Mouse (Mus musculus) limb, embryonic 11.5 days (tissue): ENCODE data around the gene Setx. TPM values are rescaled to one million over a fixed set of nuclear protein-coding genes. Genes with fewer than 3 reads are reported as not detected.
A peak's percentile ranks its signal among the peaks of the same experiment; 100 is the strongest.
"Not testable (repeated sequence)": the region's sequence is repeated elsewhere in the genome, so short reads cannot be mapped to it uniquely, and the experiment has no call there.

Source experiments
- ATAC-seq: fragments of 200-750 bp; cut with Nextera tagmentation; 2 replicates; pipeline ENCODE4 v1.8.0; 2017; ENCODE audit warnings: low read depth; ENCODE audit not compliant: insufficient number of reproducible peaks, low FRiP score, low TSS enrichment
- DNase-seq: peaks from one replicate; pipeline ENCODE4 v3.0.0-alpha.2; 2015; ENCODE audit warnings: low spot score
- H3K27ac ChIP-seq: fragments of 300-500 bp; sonication (generic); replicated peaks from 2 replicates; pipeline ENCODE4 v1.5.1; 2014; ENCODE audit warnings: low read depth, mild to moderate bottlenecking, low read length
- H3K27me3 ChIP-seq: fragments of 300-500 bp; sonication (generic); 2 replicates; pipeline ENCODE4 v1.6.1; 2014; ENCODE audit warnings: mild to moderate bottlenecking, low read length, mixed read lengths; ENCODE audit not compliant: control insufficient read depth, insufficient read depth
- H3K36me3 ChIP-seq: fragments of 300-500 bp; sonication (generic); 2 replicates; pipeline ENCODE4 v1.6.1; 2014; ENCODE audit warnings: mild to moderate bottlenecking, low read length, moderate library complexity, mixed read lengths; ENCODE audit not compliant: control insufficient read depth, insufficient read depth
- H3K4me1 ChIP-seq: fragments of 300-500 bp; sonication (generic); 2 replicates; pipeline ENCODE4 v1.6.1; 2014; ENCODE audit warnings: low read length, mixed read lengths; ENCODE audit not compliant: control insufficient read depth, insufficient read depth
- H3K4me2 ChIP-seq: fragments of 300-500 bp; sonication (generic); 2 replicates; pipeline ENCODE4 v1.6.1; 2014; ENCODE audit warnings: low read depth, mild to moderate bottlenecking, moderate library complexity; ENCODE audit not compliant: severe bottlenecking
- H3K4me3 ChIP-seq: fragments of 300-500 bp; sonication (generic); 2 replicates; pipeline ENCODE4 v1.5.1; 2014; ENCODE audit warnings: low read depth, low read length
- H3K9ac ChIP-seq: fragments of 300-500 bp; sonication (generic); 2 replicates; pipeline ENCODE4 v1.6.1; 2014; ENCODE audit warnings: mild to moderate bottlenecking, low read length
- H3K9me3 ChIP-seq: fragments of 300-500 bp; sonication (generic); 2 replicates; pipeline ENCODE4 v1.6.1; 2016; ENCODE audit warnings: low read length; ENCODE audit not compliant: control insufficient read depth
- WGBS: fragments of 180-500 bp; shearing (Covaris S2); extraction: QIAGEN DNeasy Blood & Tissue Kit; methylation state at CpG from one replicate; pipeline ENCODE4 v1.1.7; 2014; 5-methylcytosine and 5-hydroxymethylcytosine counted together
- polyA plus RNA-seq: library from polyadenylated mRNA; unstranded; fragments of >200 nt; fragmentation: Nextera tagmentation; extraction: Ambion mirVana; gene quantifications from 2 replicates; pipeline ENCODE4 v1.2.1, GENCODE M21; 2014

Gene Setx
- 12.2 and 13.4 TPM in 2 replicates for polyA plus RNA-seq

- H3K4me2 ChIP-seq: peak within 1 kb of the TSS; percentile 68
- H3K27ac ChIP-seq: peak within 1 kb of the TSS; percentile 91
- H3K9me3 ChIP-seq: no peaks in the 10 kb centered on the region
- H3K4me1 ChIP-seq: no peaks in the 10 kb centered on the region
- ATAC-seq (no peak), DNase-seq (no peak)
- no peaks in the 10 kb centered on the region for H3K27me3 ChIP-seq
- WGBS: 67% methylated on average over 14 of the region's 14 CpGs
- H3K4me3 ChIP-seq: peak within 1 kb of the TSS; percentile 55
- H3K36me3 ChIP-seq: 0 out of 2 replicates have a peak, but pooled peaks cover 3% of the 10 kb centered on the region
- peak within 1 kb of the TSS; percentile 65 for H3K9ac ChIP-seq
Measured at GRCm38 (mm10) chr2:29123907-29124569, at the start of gene Setx. Gene Setx (plus strand): TSS chr2:29124181.

GRCm38 (mm10) chr2:29074676-29075075 lies 49.3 kb upstream of the Setx start:
- ATAC-seq (no peak), DNase-seq (no peak)
- no peak overlapping the region for H3K4me3 ChIP-seq
- WGBS: 92% methylated on average over 7 of the region's 7 CpGs
- H3K4me1 ChIP-seq: no peaks in the 10 kb centered on the region
- H3K9ac ChIP-seq: no peak overlapping the region
- peaks cover 14% of the 10 kb centered on the region; the same call in 1 of the 2 replicates for H3K36me3 ChIP-seq
- H3K27me3 ChIP-seq: no peaks in the 10 kb centered on the region
- H3K27ac ChIP-seq: no peak overlapping the region
- no peak overlapping the region for H3K4me2 ChIP-seq
- no peaks in the 10 kb centered on the region for H3K9me3 ChIP-seq

- no peak overlapping the region for H3K27ac ChIP-seq
- no peak overlapping the region for H3K4me2 ChIP-seq
- H3K27me3 ChIP-seq: no peaks in the 10 kb centered on the region
- H3K9ac ChIP-seq: no peak overlapping the region
- no peak overlapping the region for H3K4me3 ChIP-seq
- peaks cover 12% of the 10 kb centered on the region; the same call in 1 of the 2 replicates for H3K36me3 ChIP-seq
- WGBS: 94% methylated on average over 11 of the region's 11 CpGs
- no peaks in the 10 kb centered on the region for H3K9me3 ChIP-seq
- DNase-seq: no peak
- no peaks in the 10 kb centered on the region for H3K4me1 ChIP-seq
- ATAC-seq: no peak
Measured at GRCm38 (mm10) chr2:29075331-29076070, 48.5 kb upstream of the Setx start.

GRCm38 (mm10) chr2:29076226-29076625 lies 47.8 kb upstream of the Setx start:
- Histone ChIP-seq H3K9me3 (no peaks in the 10 kb centered on the region), H3K27me3 (no peaks in the 10 kb centered on the region), H3K27ac (no peak overlapping the region), H3K4me2 (no peak overlapping the region), H3K36me3 (peaks cover 9% of the 10 kb centered on the region; the same call in 1 of the 2 replicates), H3K4me1 (no peaks in the 10 kb centered on the region), H3K4me3 (no peak overlapping the region), H3K9ac (no peak overlapping the region)
- ATAC-seq (no peak), DNase-seq (no peak)
- WGBS: 86% methylated on average over 2 of the region's 2 CpGs

- ATAC-seq (no peak), DNase-seq (no peak)
- Histone ChIP-seq H3K4me1 (no peaks in the 10 kb centered on the region), H3K27me3 (no peaks in the 10 kb centered on the region), H3K4me2 (no peak overlapping the region), H3K4me3 (no peak overlapping the region), H3K9me3 (no peaks in the 10 kb centered on the region), H3K36me3 (peaks cover 15% of the 10 kb centered on the region), H3K9ac (no peak overlapping the region), H3K27ac (no peak overlapping the region)
- WGBS: 74% methylated on average over 3 of the region's 3 CpGs
Measured at GRCm38 (mm10) chr2:29081965-29082364, 42.0 kb upstream of the Setx start.

GRCm38 (mm10) chr2:29086026-29086425 lies 38.0 kb upstream of the Setx start:
- no peak overlapping the region for H3K4me2 ChIP-seq
- no peak overlapping the region for H3K9ac ChIP-seq
- no peaks in the 10 kb centered on the region for H3K4me1 ChIP-seq
- no peak for DNase-seq
- no peak overlapping the region for H3K27ac ChIP-seq
- H3K4me3 ChIP-seq: no peak overlapping the region
- H3K27me3 ChIP-seq: no peaks in the 10 kb centered on the region
- ATAC-seq: no peak
- H3K36me3 ChIP-seq: peaks cover 14% of the 10 kb centered on the region
- 92% methylated on average over 7 of the region's 7 CpGs for WGBS
- H3K9me3 ChIP-seq: no peaks in the 10 kb centered on the region

- H3K36me3 ChIP-seq: peaks cover 10% of the 10 kb centered on the region
- H3K27me3 ChIP-seq, H3K4me2 ChIP-seq, H3K4me1 ChIP-seq, H3K4me3 ChIP-seq, ATAC-seq, H3K9ac ChIP-seq, H3K27ac ChIP-seq, H3K9me3 ChIP-seq, DNase-seq: not testable (repeated sequence)
- WGBS: 92% methylated on average over 6 of the region's 6 CpGs
Measured at GRCm38 (mm10) chr2:29089276-29089675, 34.7 kb upstream of the Setx start.

- no peaks in the 10 kb centered on the region for H3K9me3 ChIP-seq
- no peak overlapping the region for H3K27ac ChIP-seq
- H3K27me3 ChIP-seq: no peaks in the 10 kb centered on the region
- DNase-seq (no peak), ATAC-seq (no peak)
- no peak overlapping the region for H3K4me3 ChIP-seq
- no peak overlapping the region for H3K4me2 ChIP-seq
- WGBS: 91% methylated on average over 8 of the region's 8 CpGs
- H3K4me1 ChIP-seq: no peaks in the 10 kb centered on the region
- H3K36me3 ChIP-seq: no peaks in the 10 kb centered on the region
- no peak overlapping the region for H3K9ac ChIP-seq
Measured at GRCm38 (mm10) chr2:29095674-29096073, 28.3 kb upstream of the Setx start.
